Mouse (Mus musculus): Measurements from ENCODE around the gene Ltf.

Ltf gene

GRCm38 (mm10) chr9:111042266-111042665 is 23.2 kb downstream of the Ltf start:
- DNase-seq = no peak

GRCm38 (mm10) chr9:111046222-111046621 is 27.2 kb downstream of the Ltf start:
- DNase-seq = no peak

- DNase-seq = no peak
Observed at GRCm38 (mm10) chr9:111047266-111047665, 28.2 kb downstream of the Ltf start.

GRCm38 (mm10) chr9:111048452-111048851 is 29.4 kb downstream of the Ltf start:
- DNase-seq = no peak

- no peak for DNase-seq
Observed at GRCm38 (mm10) chr9:111054923-111055322, 35.9 kb downstream of the Ltf start.

- DNase-seq = no peak
Observed at GRCm38 (mm10) chr9:111055800-111056518, 36.9 kb downstream of the Ltf start.

GRCm38 (mm10) chr9:111056519-111056797 is 37.4 kb downstream of the Ltf start:
- no peak for DNase-seq

GRCm38 (mm10) chr9:111056798-111057543 is 37.9 kb downstream of the Ltf start, which contains the start of gene Ccrl2:
Gene Ccrl2 (minus strand): TSS chr9:111057519.
- DNase-seq = no peak

GRCm38 (mm10) chr9:111057544-111058370 is 38.7 kb downstream of the Ltf start:
- no peak for DNase-seq

- DNase-seq = no peak
Observed at GRCm38 (mm10) chr9:111058943-111059556, 40.0 kb downstream of the Ltf start.

GRCm38 (mm10) chr9:111062840-111063239 is 43.8 kb downstream of the Ltf start:
- DNase-seq = no peak

GRCm38 (mm10) chr9:111067052-111067451 is 48.0 kb downstream of the Ltf start:
- no peak for DNase-seq

- no peak for DNase-seq
Observed at GRCm38 (mm10) chr9:111070546-111070961, 51.5 kb downstream of the Ltf start.

GRCm38 (mm10) chr9:111072175-111072574 is 53.1 kb downstream of the Ltf start:
- DNase-seq = no peak

- DNase-seq = no peak
Observed at GRCm38 (mm10) chr9:111072971-111073370, 53.9 kb downstream of the Ltf start.

GRCm38 (mm10) chr9:111077745-111078144 is 58.7 kb downstream of the Ltf start:
- peak; percentile 15 for DNase-seq

GRCm38 (mm10) chr9:111080801-111081200 is 61.7 kb downstream of the Ltf start:
- no peak for DNase-seq

- DNase-seq = no peak
Observed at GRCm38 (mm10) chr9:111081765-111082164, 62.7 kb downstream of the Ltf start.

- DNase-seq = no peak
Observed at GRCm38 (mm10) chr9:111085329-111085728, 66.3 kb downstream of the Ltf start.

GRCm38 (mm10) chr9:111086137-111086536 is 67.1 kb downstream of the Ltf start:
- DNase-seq = no peak

GRCm38 (mm10) chr9:111086995-111087606 is 68.0 kb downstream of the Ltf start:
- DNase-seq = no peak

- DNase-seq = no peak
Observed at GRCm38 (mm10) chr9:111087960-111088359, 68.9 kb downstream of the Ltf start.

GRCm38 (mm10) chr9:111088886-111089285 is 69.8 kb downstream of the Ltf start:
- DNase-seq = no peak
